Mouse (Mus musculus) midbrain, embryonic 10.5 days (tissue): ENCODE data around the gene Pla2g4a. TPM values are rescaled to one million over a fixed set of nuclear protein-coding genes. Genes with fewer than 3 reads are reported as not detected.
"Not testable (repeated sequence)": the region's sequence is repeated elsewhere in the genome, so short reads cannot be mapped to it uniquely, and the experiment has no call there.

Experiments
- DNase-seq: peaks from one replicate; pipeline ENCODE4 v3.0.0-alpha.2; 2017; ENCODE audit warnings: low spot score
- H3K27ac ChIP-seq: fragments of 300-500 bp; sonication (generic); replicated peaks from 2 replicates; pipeline ENCODE4 v1.5.1; 2016; ENCODE audit warnings: mild to moderate bottlenecking
- H3K27me3 ChIP-seq: fragments of 300-500 bp; sonication (generic); 2 replicates; pipeline ENCODE4 v1.6.1; 2016; ENCODE audit warnings: low read depth, mild to moderate bottlenecking; ENCODE audit not compliant: poor library complexity, severe bottlenecking
- H3K36me3 ChIP-seq: fragments of 300-500 bp; sonication (generic); 2 replicates; pipeline ENCODE4 v1.6.1; 2016; ENCODE audit warnings: mild to moderate bottlenecking, moderate library complexity
- H3K4me1 ChIP-seq: fragments of 300-500 bp; sonication (generic); 2 replicates; pipeline ENCODE4 v1.6.1; 2016
- H3K4me3 ChIP-seq: fragments of 300-500 bp; sonication (generic); 2 replicates; pipeline ENCODE4 v1.5.1; 2016; ENCODE audit warnings: mild to moderate bottlenecking, moderate library complexity
- H3K9me3 ChIP-seq: fragments of 300-500 bp; sonication (generic); replicated peaks from 2 replicates; pipeline ENCODE4 v1.6.1; 2016; ENCODE audit warnings: mild to moderate bottlenecking
- WGBS: fragments of 180-500 bp; shearing (Covaris S2); methylation state at CpG from one replicate; pipeline ENCODE4 v1.1.7; 2016; 5-methylcytosine and 5-hydroxymethylcytosine counted together
- polyA plus RNA-seq: library from polyadenylated mRNA; unstranded; fragments of >200 nt; fragmentation: Nextera tagmentation; extraction: Ambion mirVana; gene quantifications from 2 replicates; pipeline ENCODE4 v1.2.1, GENCODE M21; 2016

Gene Pla2g4a
- polyA plus RNA-seq, 1 experiment from 2014 or later: 4.4 TPM

- Histone ChIP-seq H3K36me3 (no peaks in the 10 kb centered on the region), H3K27ac (no peak overlapping the region), H3K4me1 (no peaks in the 10 kb centered on the region), H3K9me3 (no peaks in the 10 kb centered on the region), H3K4me3 (no peak overlapping the region), H3K27me3 (no peaks in the 10 kb centered on the region)
- DNase-seq: no peak
- 87% methylated on average over 1 of the region's 1 CpGs for WGBS
Observed at GRCm38 (mm10) chr1:149950254-149950653, 10.8 kb downstream of the Pla2g4a start.

DNA sequence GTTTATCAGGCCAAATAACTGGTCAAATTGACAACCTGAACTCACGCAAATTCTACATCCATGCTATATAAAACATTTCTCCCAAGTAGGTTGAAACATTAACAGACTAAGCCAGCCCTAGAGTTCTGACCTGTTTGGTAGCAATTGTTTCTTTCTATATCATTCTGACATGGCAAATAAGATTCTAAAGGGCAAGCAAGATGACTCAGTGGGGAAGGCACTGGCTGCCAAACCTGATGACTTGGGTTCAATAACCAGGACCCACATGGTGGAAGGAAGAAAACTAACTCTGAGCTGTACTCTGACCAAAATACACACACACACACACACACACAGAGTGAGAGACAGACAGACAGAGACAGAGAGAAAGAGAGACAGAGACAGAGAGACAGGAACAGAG lies 11.8 kb downstream of the Pla2g4a start:
- Histone ChIP-seq H3K36me3 (no peaks in the 10 kb centered on the region), H3K9me3 (no peaks in the 10 kb centered on the region), H3K27me3 (no peaks in the 10 kb centered on the region), H3K4me1 (no peaks in the 10 kb centered on the region), H3K4me3 (no peak overlapping the region), H3K27ac (no peak overlapping the region)
- no peak for DNase-seq
- 96% methylated on average over 1 of the region's 1 CpGs for WGBS

GRCm38 (mm10) chr1:149948066-149948825 lies 12.8 kb downstream of the Pla2g4a start:
- Histone ChIP-seq H3K4me1 (no peaks in the 10 kb centered on the region), H3K27ac (no peak overlapping the region), H3K4me3 (no peak overlapping the region), H3K36me3 (no peaks in the 10 kb centered on the region), H3K27me3 (no peaks in the 10 kb centered on the region), H3K9me3 (no peaks in the 10 kb centered on the region)
- 88% methylated on average over 8 of the region's 8 CpGs for WGBS
- no peak for DNase-seq

- Histone ChIP-seq H3K27ac (no peak overlapping the region), H3K36me3 (no peaks in the 10 kb centered on the region), H3K4me3 (no peak overlapping the region), H3K4me1 (no peaks in the 10 kb centered on the region), H3K27me3 (no peaks in the 10 kb centered on the region), H3K9me3 (no peaks in the 10 kb centered on the region)
- DNase-seq: no peak
- WGBS: 81% methylated on average over 5 of the region's 5 CpGs
Observed at GRCm38 (mm10) chr1:149946993-149947392, 14.1 kb downstream of the Pla2g4a start.

DNA sequence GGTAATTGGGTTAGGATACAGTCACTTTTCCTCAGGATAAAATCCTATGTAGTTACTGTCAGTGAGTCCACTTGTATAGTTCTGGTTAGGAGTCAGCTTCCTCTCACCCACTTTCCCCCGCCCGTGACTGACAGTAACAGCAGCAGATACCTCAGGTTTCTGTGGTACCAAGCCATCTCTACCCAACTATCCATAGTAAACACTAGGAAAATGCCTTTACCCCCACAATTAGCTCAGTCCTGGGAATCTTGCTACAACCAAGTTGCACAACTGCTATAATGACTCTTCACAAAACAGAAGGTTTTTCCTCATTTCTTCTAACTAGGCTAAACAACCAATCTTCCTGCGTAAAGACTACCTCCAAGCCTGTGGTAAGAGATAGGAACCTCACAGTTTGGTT lies 14.7 kb downstream of the Pla2g4a start:
- DNase-seq: no peak
- Histone ChIP-seq H3K36me3 (no peaks in the 10 kb centered on the region), H3K4me3 (no peak overlapping the region), H3K9me3 (no peaks in the 10 kb centered on the region), H3K27ac (no peak overlapping the region), H3K27me3 (no peaks in the 10 kb centered on the region), H3K4me1 (no peaks in the 10 kb centered on the region)
- WGBS: 89% methylated on average over 3 of the region's 3 CpGs

- H3K4me3 ChIP-seq: no peak overlapping the region
- no peaks in the 10 kb centered on the region for H3K9me3 ChIP-seq
- 69% methylated on average over 2 of the region's 2 CpGs for WGBS
Observed at GRCm38 (mm10) chr1:149943611-149944010, 17.5 kb downstream of the Pla2g4a start.

DNA sequence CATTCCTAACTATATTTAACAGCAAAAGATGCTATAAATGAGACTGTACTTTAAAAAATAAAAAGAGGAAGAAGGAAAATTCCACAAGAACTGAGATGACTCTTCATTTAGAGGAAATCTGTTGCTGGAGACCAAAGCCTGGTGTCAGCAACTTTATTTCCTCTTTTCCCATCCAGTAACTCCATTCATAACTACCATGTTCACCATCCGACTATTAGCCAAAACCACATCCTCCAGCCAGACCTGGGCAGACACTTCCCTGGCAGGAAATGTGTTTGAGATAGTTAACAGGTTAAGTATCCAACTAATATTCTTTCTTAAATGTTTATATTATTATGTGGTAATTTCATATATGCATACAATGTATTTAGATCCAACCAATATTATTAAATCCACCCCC lies 20.8 kb downstream of the Pla2g4a start:
- no peaks in the 10 kb centered on the region for H3K4me1 ChIP-seq
- no peaks in the 10 kb centered on the region for H3K36me3 ChIP-seq
- no peak overlapping the region for H3K4me3 ChIP-seq
- H3K27me3 ChIP-seq: no peaks in the 10 kb centered on the region
- WGBS: 88% methylated on average over 1 of the region's 1 CpGs
- no peak for DNase-seq
- H3K27ac ChIP-seq: no peak overlapping the region
- H3K9me3 ChIP-seq: no peaks in the 10 kb centered on the region

More at GRCm38 (mm10) chr1:149943611-149944010, 17.5 kb downstream of the Pla2g4a start:
- no peaks in the 10 kb centered on the region for H3K27me3 ChIP-seq
- DNase-seq: no peak
- no peak overlapping the region for H3K27ac ChIP-seq
- H3K36me3 ChIP-seq: no peaks in the 10 kb centered on the region
- H3K4me1 ChIP-seq: no peaks in the 10 kb centered on the region

GRCm38 (mm10) chr1:149939261-149940032 lies 21.6 kb downstream of the Pla2g4a start:
- 85% methylated on average over 9 of the region's 9 CpGs for WGBS
- Histone ChIP-seq H3K27me3 (no peaks in the 10 kb centered on the region), H3K4me3 (no peak overlapping the region), H3K36me3 (no peaks in the 10 kb centered on the region), H3K27ac (no peak overlapping the region), H3K4me1 (no peaks in the 10 kb centered on the region), H3K9me3 (no peaks in the 10 kb centered on the region)
- no peak for DNase-seq

GRCm38 (mm10) chr1:149937825-149938224 lies 23.3 kb downstream of the Pla2g4a start:
- no peak for DNase-seq
- Histone ChIP-seq H3K4me3 (no peak overlapping the region), H3K27me3 (no peaks in the 10 kb centered on the region), H3K27ac (no peak overlapping the region), H3K36me3 (no peaks in the 10 kb centered on the region), H3K9me3 (no peaks in the 10 kb centered on the region), H3K4me1 (no peaks in the 10 kb centered on the region)
- 85% methylated on average over 4 of the region's 4 CpGs for WGBS

- Histone ChIP-seq H3K9me3 (no peaks in the 10 kb centered on the region), H3K4me1 (no peaks in the 10 kb centered on the region), H3K27ac (no peak overlapping the region), H3K4me3 (no peak overlapping the region), H3K36me3 (no peaks in the 10 kb centered on the region), H3K27me3 (no peaks in the 10 kb centered on the region)
- no peak for DNase-seq
- 80% methylated on average over 5 of the region's 5 CpGs for WGBS
Observed at GRCm38 (mm10) chr1:149929140-149929539, 31.9 kb downstream of the Pla2g4a start.

DNA sequence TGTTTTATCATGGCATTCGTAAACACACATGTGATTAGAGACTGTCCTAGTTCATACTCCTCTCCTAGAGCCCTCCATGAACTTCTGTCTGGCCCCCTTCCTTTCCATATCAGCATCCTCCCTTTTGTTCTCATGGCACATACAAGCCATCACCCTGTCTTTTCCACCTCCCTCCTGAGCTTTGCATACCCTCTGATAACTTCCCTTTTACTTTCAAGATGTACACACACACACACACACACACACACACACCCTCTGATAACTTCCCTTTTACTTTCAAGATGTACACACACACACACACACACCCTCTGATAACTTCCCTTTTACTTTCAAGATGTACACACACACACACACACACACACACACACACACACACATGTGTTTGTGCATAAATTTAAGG lies 37.4 kb downstream of the Pla2g4a start:
- not testable (repeated sequence) for H3K9me3 ChIP-seq, H3K27me3 ChIP-seq, H3K27ac ChIP-seq, H3K4me3 ChIP-seq, H3K4me1 ChIP-seq, DNase-seq, H3K36me3 ChIP-seq
- 88% methylated on average over 1 of the region's 1 CpGs for WGBS

- no peak for DNase-seq
- 37% methylated on average over 1 of the region's 1 CpGs for WGBS
- Histone ChIP-seq H3K27me3 (no peaks in the 10 kb centered on the region), H3K9me3 (no peaks in the 10 kb centered on the region), H3K27ac (no peak overlapping the region), H3K4me3 (no peak overlapping the region), H3K36me3 (no peaks in the 10 kb centered on the region), H3K4me1 (0 out of 2 replicates have a peak, but pooled peaks cover 2% of the 10 kb centered on the region)
Observed at GRCm38 (mm10) chr1:149922219-149922618, 38.9 kb downstream of the Pla2g4a start.

- 0 out of 2 replicates have a peak, but pooled peaks cover 2% of the 10 kb centered on the region for H3K4me1 ChIP-seq
- no peak for DNase-seq
- WGBS: 88% methylated on average over 5 of the region's 5 CpGs
- no peaks in the 10 kb centered on the region for H3K27me3 ChIP-seq
- H3K27ac ChIP-seq: no peak overlapping the region
- H3K36me3 ChIP-seq: no peaks in the 10 kb centered on the region
- H3K4me3 ChIP-seq: no peak overlapping the region
- H3K9me3 ChIP-seq: no peaks in the 10 kb centered on the region
Observed at GRCm38 (mm10) chr1:149921325-149921724, 39.8 kb downstream of the Pla2g4a start.
